Mouse (Mus musculus): ENCODE results near the gene Spint2.

Spint2 gene
- long read RNA-seq, experiment 1, transcript Spint2-202 (6 exons, 1,211 nt): major isoform, 43 of 49 reads
- long read RNA-seq, experiment 1, partial matches to known transcripts: 0 of 49 reads
- long read RNA-seq, experiment 1, other reads (novel, unspliced or antisense): 5 of 49 reads
- long read RNA-seq, experiment 2, transcript Spint2-202 (6 exons, 1,211 nt): major isoform, 17 of 22 reads
- long read RNA-seq, experiment 2, partial matches to known transcripts: 1 of 22 reads
- long read RNA-seq, experiment 2, other reads (novel, unspliced or antisense): 1 of 22 reads

- intact Hi-C loops (cut with DNase I): no loop called here
These were observed at the start of gene Spint2 for GRCm38 (mm10) chr7:29281201-29282073. Gene Spint2 (minus strand): TSS chr7:29281912.

DNA sequence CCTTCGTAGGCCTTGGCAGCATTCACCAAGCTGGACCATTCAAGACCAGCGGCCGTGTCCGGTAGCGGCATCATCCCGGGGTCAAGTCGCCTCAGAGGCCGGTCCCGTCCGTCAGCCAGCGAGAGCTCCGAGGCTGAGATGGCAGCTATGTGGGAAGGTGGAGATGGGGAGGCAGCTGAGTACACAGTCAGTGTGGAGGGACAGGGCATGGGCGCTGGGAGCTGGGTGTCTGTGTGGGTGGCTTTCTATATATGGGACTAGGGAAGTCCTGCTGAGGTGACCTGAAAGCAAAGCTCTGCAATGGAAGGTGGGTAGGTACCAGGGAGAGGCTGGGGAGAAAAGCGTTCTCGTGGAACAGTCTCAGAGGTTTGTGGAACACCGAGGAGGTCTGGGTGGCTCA is 47.3 kb upstream of the Spint2 start:
- intact Hi-C loops (cut with DNase I): no loop called here

- intact Hi-C loops (cut with DNase I): no loop called here
These were observed 45.4 kb upstream of the Spint2 start for GRCm38 (mm10) chr7:29327087-29327486.

- intact Hi-C loops (cut with DNase I): loop anchor here (5.0 kb wide), 1 partner anchor 43 kb away; no protein-coding TSS in a partner anchor
These were observed 37.9 kb upstream of the Spint2 start for GRCm38 (mm10) chr7:29319337-29320307.

DNA sequence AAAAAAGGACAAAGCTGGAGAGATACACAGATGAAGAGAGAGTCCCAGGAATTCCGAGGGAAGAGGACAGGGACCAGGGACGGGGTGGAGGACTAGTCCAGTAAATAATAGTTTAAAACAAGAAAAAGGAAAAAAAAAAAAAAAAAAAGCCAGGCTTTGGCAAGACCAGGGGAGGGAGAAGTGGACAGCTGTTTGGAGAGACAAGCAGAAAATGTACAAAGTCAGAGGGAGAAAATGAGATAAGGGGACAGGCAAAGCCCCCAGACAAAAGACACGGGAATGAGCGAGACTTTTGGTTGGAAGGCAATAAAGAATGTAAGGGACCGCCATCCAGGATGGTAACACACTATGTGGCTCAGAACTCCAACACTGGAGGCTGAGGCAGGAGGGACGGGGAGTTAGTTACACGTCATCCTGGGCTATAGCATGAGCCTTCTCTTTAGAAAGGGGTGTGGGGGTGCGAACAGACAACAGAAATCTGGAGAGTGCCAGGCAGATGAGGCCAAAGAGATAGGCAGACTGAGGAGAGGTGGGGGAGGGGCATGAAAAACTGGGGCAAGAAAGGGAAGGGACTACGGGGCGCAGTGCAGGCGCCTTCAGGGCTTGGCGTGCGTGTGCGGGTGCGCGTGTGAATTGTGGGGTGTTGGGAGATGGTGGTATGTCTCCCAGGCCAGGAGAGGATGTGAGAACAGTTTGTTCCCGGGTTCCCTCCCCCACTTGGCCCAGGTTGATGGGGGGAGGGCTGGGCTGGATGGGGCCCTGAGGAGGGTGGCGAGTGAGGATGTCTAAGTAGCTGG is 36.6 kb upstream of the Spint2 start:
- intact Hi-C loops (cut with DNase I): loop anchor here (5.0 kb wide), 1 partner anchor 44 kb away; no protein-coding TSS in a partner anchor

DNA sequence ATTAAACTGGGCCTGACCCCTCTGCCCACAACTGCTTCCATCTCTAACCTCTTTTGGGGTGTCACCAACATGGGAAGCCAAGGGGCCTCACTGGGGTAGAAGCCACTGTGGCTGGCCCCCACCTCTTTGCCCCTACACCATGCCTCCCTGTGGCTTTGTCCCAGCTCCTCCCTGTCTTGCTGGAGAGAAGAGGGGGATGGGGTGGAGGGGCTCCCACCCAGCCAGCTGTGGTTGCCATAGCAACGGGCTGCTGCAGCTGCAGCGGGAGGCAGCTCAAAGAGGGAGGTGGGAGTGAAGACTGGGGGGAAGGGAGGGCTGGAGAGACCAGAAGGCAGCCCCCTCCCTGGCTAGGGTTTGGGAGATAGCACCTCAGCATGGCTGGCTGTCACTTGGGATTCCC is 35.8 kb upstream of the Spint2 start:
- intact Hi-C loops (cut with DNase I): loop anchor here (5.0 kb wide), 1 partner anchor 45 kb away; no protein-coding TSS in a partner anchor

GRCm38 (mm10) chr7:29316976-29317375 is 35.3 kb upstream of the Spint2 start:
- intact Hi-C loops (cut with DNase I): loop anchor here (5.0 kb wide), 1 partner anchor 45 kb away; no protein-coding TSS in a partner anchor

GRCm38 (mm10) chr7:29316137-29316734 is 34.5 kb upstream of the Spint2 start:
- intact Hi-C loops (cut with DNase I): loop anchor here (5.0 kb wide), 1 partner anchor 46 kb away; no protein-coding TSS in a partner anchor

- intact Hi-C loops (cut with DNase I): loop anchor here (5.0 kb wide), 1 partner anchor 47 kb away; no protein-coding TSS in a partner anchor
These were observed 33.3 kb upstream of the Spint2 start for GRCm38 (mm10) chr7:29314844-29315628.

GRCm38 (mm10) chr7:29313572-29314261 is 32.0 kb upstream of the Spint2 start:
- intact Hi-C loops (cut with DNase I): no loop called here

GRCm38 (mm10) chr7:29313051-29313450 is 31.3 kb upstream of the Spint2 start:
- intact Hi-C loops (cut with DNase I): no loop called here

DNA sequence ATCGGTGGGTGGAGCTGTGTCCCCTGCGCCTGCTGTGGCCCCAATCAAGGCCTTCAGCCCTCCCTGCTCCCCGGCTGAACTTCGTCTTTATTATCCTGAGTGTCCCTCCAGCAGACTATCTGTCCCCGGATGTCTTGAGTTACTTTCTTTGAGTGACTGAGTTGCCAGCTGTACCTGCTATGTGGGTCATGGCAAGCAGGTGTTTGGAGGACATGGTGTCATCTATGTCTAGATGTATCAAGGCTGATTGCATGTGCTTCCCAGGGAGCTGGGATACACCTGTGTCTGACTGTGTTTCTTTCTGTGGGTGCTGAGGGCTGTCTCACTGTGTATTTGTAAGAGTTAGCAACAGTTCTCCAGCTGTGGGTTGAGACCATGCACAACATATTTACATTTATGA is 28.0 kb upstream of the Spint2 start:
- intact Hi-C loops (cut with DNase I): no loop called here

DNA sequence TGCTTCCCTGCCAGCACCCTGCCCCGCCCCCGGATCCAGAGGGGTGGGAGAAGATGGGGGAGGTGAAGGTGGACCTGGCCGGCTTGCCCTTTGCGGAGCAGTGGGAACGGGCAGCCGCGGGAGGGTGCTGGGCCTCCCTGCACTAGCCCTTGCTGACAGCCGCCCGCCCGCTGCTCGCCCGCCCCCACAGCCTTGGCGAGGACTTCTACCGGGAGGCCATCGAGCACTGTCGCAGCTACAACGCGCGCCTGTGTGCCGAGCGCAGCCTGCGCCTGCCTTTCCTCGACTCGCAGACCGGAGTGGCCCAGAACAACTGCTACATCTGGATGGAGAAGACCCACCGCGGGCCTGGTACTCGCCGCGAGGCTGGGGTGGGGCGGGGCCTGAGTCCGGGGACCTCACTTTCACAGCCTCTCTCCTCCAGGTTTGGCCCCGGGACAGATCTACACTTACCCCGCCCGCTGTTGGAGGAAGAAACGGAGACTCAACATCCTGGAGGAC is 27.6 kb upstream of the Spint2 start:
- intact Hi-C loops (cut with DNase I): no loop called here

GRCm38 (mm10) chr7:29307350-29308104 is 25.8 kb upstream of the Spint2 start:
- intact Hi-C loops (cut with DNase I): no loop called here

- intact Hi-C loops (cut with DNase I): no loop called here
These were observed 24.9 kb upstream of the Spint2 start for GRCm38 (mm10) chr7:29306619-29307018.

- intact Hi-C loops (cut with DNase I): no loop called here
These were observed 24.4 kb upstream of the Spint2 start for GRCm38 (mm10) chr7:29306108-29306507.

GRCm38 (mm10) chr7:29305263-29305988 is 23.7 kb upstream of the Spint2 start:
- intact Hi-C loops (cut with DNase I): no loop called here
